Mouse (Mus musculus): ENCODE data around the gene Phactr2.
A peak's percentile ranks its signal among the peaks of the same experiment; 100 is the strongest.

Gene Phactr2

DNA sequence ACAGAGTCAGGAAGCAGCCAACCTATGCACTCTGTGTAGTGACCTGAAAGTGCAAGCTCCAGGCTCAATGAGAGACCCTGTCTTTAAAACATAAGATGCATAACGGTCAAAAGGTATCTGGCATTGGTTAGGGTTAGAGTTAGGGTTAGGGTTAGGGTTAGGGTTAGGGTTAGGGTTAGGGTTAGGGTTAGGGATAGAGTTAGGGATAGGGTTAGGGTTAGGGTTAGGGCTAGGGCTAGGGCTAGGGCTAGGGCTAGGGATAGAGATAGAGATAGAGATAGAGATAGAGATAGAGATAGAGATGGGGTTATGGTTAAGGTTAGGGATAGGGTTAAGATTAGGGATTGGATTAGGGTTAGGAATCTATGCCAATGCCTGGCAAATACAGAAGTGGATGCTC lies 72.2 kb downstream of the Phactr2 start:
- DNase-seq (ENCODE audit: low spot score in 2 of 2) = no peak

DNA sequence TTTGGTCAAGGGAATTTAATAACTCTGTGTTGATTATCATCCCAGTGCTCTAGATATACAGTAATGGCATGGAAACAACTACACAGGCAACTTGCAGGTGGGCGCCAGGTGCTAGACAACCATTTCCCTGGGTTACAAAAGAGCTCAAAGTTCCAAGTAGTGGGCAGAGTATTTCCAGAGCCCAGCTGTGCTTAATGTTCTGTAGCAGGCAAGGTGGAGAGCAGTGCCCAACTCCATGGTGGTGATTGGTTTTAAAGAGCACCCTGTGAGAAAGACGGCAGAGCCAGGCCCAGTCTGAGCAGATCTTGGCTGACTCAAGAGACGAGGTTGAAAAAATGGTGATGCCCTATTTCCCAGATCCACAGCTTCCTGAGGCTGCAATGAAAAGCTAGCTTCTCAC lies 78.5 kb downstream of the Phactr2 start:
- no peak for DNase-seq (ENCODE audit: low spot score in 2 of 2)

DNA sequence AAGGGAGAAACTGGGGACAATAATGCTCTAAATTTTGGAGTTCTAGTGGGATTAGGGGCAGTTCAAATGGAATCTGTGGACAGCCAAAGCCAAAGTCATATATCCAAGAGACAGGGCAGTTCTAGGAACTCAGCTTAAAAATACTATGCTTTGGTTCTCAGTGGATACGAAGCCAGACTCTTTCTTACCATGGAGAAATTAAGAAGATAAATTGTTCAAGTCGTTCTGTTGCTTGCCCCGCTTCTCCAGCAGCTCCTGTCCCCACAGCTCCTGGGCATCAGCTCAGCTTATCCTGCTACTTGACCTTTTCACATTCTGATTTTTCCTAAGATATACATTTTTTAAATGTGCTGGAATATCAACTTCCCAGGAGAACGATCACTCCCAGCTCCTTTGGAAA lies 80.2 kb downstream of the Phactr2 start:
- no peak for DNase-seq (ENCODE audit: low spot score in 2 of 2)

DNA sequence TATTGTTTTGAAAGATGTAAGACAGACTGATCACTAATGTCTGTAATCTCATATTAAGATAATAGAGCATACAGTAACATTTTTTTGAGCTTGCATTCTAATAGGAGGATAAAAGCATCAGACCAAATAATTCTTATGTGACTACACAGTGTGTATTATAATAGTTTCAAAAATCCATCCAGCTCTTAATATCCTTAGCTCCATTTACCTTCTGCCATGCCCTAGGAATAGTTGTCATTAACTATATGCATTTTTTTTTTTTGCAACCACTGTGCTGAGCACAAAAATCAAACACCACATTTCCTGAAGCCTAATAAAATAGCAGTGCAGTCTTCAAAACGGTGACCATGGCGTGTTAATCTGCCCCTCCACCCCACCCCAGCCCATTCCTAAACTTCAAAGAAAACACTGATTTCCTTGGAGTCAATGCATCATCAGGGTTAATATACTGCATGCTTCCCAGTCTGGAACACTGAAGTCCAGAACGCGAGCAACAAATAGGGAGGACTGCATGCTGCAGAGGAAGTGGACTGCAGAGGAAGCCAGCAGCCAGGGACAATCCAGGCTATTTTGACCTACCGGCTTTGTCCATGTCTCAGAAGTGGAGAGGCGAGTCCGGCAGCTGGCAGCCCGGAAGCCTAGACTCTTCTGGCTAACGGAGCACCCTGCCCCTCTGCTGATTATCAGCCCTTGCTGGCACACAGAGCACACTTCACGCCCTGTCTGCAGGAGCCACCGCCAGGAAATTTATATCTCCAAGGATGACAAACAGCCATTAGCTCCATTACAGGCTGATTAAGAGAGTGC lies 85.9 kb downstream of the Phactr2 start:
- DNase-seq (ENCODE audit: low spot score in 2 of 2) = peak in 1 of 2 experiments; percentile 11

DNA sequence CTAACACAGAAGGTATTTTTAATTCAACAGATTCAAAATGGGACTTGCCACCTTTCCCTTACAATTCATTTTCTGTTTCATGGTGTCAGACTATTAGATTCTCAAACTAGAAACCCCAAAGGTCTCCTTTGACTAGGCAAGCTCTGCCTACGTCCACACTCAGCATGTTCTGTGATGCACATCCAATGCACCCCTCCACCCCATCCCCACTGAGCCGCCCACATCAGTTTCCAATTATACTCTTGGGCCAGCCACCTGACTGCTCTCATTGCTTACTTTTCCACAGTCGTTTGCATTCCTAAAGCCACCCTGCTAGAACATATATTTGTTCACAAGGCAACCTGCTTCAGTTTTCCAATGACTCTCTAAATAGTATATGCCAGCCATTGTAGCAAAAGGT lies 89.3 kb downstream of the Phactr2 start:
- no peak for DNase-seq (ENCODE audit: low spot score in 2 of 2)

DNA sequence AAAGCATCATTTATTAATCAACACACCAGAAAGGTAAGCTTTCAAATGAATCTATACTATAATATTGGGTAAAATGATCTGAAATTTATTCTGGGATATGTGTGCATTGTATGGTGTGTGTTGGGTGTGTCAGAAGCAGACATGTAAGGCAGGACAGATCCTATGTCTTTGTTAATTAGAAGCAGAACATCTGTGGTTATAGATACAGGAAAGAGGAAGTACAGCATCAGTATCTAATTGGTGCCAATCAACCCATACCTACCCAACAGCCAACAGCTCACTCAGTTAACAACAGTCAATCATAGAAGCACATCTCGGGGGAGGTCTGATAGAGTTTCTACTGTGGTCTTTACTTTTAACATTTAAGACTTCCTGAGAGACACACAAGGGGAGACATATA lies 96.3 kb downstream of the Phactr2 start:
- DNase-seq (ENCODE audit: low spot score in 2 of 2) = no peak

- DNase-seq (ENCODE audit: low spot score in 2 of 2) = no peak
Observed at GRCm38 (mm10) chr10:13376428-13377260, 97.6 kb downstream of the Phactr2 start.

GRCm38 (mm10) chr10:13375820-13376219 lies 98.4 kb downstream of the Phactr2 start:
- DNase-seq (ENCODE audit: low spot score in 2 of 2) = no peak

DNA sequence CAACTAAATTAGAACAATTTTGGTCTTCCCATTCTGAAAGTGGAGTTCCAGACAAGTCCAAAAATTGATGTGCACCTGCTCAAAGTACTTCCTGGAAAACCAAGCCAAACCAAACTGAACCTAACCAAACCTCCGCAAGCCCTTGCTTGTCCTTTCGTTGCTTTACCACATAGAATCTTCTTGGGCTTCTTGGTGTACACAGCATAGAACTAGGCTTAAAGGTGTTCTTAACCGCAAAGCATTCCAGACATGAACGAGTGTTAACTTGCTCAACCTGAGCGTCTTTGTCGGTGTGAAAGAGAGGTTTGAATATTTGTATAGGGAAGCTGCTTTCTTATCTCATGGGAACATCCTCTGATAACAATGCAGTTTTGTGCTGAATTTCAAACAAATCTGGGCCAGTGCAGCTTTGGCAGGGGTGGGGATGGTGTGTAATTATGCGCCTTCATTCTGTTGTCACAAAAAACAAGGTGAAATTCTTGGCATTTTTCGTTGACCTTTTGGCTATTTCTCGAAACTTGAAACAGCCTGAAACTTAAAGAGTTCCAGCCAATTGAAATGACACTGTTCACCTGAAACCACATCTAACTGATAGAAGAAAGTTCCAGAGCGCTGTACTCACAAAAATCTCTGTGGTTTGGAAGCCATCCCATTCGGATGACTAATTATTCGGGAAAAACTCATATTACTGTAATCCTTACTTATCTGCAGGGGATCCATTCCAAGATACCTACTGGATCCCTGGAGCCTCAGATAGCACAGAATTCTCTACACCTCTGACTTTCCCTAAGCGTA lies 104.4 kb downstream of the Phactr2 start:
- DNase-seq (ENCODE audit: low spot score in 2 of 2) = no peak

GRCm38 (mm10) chr10:13364286-13364580 lies 110.0 kb downstream of the Phactr2 start:
- no peak for DNase-seq (ENCODE audit: low spot score in 2 of 2)

GRCm38 (mm10) chr10:13363499-13364285 lies 110.5 kb downstream of the Phactr2 start:
- DNase-seq (ENCODE audit: low spot score in 2 of 2) = no peak

DNA sequence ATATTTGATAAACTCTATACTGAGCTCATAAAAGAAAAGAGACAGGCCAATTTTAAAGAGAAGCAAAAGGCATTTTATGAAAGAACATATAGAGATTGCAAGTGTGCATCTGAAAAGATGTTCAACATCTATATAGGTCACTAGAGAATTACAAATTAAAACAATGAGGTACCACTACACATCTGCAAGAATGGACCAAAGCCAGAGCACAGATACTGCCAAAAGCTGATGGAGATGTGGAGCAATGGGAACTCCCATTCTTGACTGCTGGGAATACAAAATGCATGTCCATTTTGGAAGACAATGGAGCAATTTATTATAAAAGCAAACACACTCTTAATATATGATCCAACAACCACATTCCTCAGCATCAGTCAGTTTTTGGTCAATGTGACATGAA lies 113.3 kb downstream of the Phactr2 start:
- no peak for DNase-seq (ENCODE audit: low spot score in 2 of 2)

DNA sequence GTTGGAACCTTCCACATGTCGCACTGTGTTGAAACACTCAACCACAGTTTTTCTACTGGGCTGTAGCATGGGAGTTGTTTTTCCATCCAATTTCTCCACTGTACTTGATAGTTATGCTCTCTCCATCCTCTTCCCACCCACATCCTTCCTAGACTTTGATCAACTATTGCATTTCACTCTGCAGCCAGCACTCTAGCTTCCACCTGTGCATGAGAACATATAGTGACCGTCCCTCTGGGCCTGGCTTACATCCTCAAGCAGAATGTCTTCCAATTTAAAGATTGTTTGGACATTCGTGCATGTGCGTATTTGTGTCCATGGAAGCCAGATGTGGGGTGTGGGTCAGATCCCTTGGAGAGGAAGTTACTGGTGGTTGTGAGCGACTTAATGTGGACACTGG lies 114.4 kb downstream of the Phactr2 start:
- no peak for DNase-seq (ENCODE audit: low spot score in 2 of 2)

DNA sequence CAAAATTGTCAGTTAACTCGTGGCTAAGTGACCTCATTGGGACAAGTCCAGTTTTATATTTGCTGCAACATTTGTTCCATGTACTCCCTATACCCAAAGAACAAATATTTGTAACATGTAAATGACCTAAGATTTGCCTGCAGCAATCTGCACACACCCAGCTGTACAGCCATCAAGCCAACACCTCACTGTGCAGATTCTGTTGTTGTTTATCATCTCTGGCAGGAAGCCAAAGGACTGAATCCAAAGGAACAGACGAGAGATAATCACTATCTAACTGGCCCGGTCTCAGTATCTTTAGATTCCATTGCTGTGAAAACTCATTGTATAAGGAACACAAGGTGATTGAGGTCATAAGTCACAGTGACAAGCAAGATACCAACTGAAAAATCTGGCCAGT lies 115.5 kb downstream of the Phactr2 start:
- DNase-seq (ENCODE audit: low spot score in 2 of 2) = no peak

- no peak for DNase-seq (ENCODE audit: low spot score in 2 of 2)
Observed at GRCm38 (mm10) chr10:13346609-13347290, 127.5 kb downstream of the Phactr2 start.

DNA sequence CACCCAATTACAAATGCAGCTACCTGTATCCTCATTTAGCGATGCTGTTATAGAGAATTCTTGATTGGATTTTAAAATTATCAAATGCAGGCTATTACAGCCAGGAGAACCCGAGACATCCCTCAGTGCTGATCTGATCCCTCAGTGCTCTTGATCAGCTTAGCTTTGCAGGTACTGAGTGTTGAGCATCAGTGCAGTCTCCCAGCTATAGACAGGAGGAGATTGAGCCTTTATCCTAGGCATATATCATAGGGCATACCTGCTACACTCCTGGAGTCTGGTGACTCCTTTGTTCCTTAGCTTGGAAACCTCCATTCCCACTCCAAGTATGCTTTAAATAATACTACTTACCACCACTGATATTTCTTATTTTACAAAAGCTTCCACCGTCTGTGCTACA lies 133.6 kb downstream of the Phactr2 start:
- DNase-seq (ENCODE audit: low spot score in 2 of 2) = no peak

- no peak for DNase-seq (ENCODE audit: low spot score in 2 of 2)
Observed at GRCm38 (mm10) chr10:13336964-13337363, 137.2 kb downstream of the Phactr2 start.

DNA sequence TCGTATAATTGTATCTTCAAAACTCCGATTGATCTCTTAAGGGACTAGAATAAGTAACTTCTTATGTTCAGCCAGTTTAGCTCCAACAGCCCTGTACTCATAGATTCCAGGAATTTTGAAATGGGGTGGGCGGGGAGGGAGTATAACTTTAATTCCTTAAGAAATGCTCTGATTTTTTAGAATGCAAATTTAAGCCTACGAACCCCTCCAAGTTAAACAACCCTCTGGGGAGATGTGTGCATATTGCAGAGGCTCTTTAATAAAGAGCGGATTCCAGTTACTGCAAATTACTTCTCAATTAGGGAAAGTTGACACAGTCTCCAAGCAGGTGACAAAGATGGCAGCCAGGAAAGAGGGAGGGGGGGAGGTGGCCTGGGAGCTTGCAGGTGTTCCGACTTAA lies 138.4 kb downstream of the Phactr2 start:
- DNase-seq (ENCODE audit: low spot score in 2 of 2) = no peak

DNA sequence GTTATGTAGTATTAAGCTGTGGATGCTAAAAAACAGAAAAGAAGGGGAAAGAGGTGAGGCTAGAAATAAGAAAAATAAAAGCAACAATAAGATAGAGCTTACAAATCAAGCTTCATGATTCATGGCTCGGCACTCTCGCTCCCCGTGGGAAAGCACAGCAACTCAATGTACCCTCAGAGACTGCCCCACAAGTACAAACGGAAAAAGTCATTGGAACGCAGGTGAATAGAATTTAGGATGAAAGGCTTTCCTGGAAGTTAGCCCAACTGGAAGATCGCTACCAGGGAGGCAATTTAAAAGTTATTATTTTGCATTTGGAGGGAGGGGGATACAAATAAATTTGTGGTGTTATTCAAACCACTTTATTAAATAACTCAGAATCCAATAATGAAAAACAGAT lies 138.9 kb downstream of the Phactr2 start:
- DNase-seq (ENCODE audit: low spot score in 2 of 2) = no peak

DNA sequence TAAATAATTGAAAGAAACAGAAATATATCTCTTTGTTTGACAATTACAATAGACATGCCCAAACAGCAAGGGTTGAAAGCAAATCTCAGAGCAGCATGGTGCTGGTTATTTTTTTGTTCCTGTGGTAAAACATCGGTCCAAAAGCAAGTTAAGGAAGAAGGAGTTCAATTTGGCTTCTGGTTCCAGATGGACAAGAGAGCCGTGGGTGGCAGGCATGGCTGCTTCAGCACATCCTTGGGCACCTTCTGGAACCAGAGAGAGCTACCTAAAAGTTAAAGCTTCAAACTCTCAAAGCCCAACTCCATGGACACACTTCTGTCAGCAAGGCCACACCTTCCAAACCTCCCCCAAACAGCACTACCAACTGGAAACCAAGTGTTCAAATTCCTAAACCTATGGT lies 140.4 kb downstream of the Phactr2 start:
- DNase-seq (ENCODE audit: low spot score in 2 of 2) = no peak

- DNase-seq (ENCODE audit: low spot score in 2 of 2) = no peak
Observed at GRCm38 (mm10) chr10:13332985-13333384, 141.2 kb downstream of the Phactr2 start.
